Mouse (Mus musculus) heart, postnatal 0 days (tissue): ENCODE measurements around the gene Cbx2.

ENCODE experiments used
- CTCF ChIP-seq: IDR thresholded peaks from 2 replicates; pipeline ENCODE4 v1.5.1; 2016; ENCODE audit warnings: antibody characterized with exemption, control low read depth, low read depth
- EP300 ChIP-seq: IDR thresholded peaks from 2 replicates; pipeline ENCODE4 v1.6.1; 2016; ENCODE audit warnings: antibody characterized with exemption, low read depth

- no peak for TF ChIP-seq CTCF
- no peak for TF ChIP-seq EP300
These were observed 48.4 kb upstream of the Cbx2 start for GRCm38 (mm10) chr11:118974340-118974739.
